Mouse (Mus musculus): ENCODE results near the gene Ccr6.
"Not testable (repeated sequence)": the region's sequence is repeated elsewhere in the genome, so short reads cannot be mapped to it uniquely, and the experiment has no call there.

The Ccr6 gene

DNA sequence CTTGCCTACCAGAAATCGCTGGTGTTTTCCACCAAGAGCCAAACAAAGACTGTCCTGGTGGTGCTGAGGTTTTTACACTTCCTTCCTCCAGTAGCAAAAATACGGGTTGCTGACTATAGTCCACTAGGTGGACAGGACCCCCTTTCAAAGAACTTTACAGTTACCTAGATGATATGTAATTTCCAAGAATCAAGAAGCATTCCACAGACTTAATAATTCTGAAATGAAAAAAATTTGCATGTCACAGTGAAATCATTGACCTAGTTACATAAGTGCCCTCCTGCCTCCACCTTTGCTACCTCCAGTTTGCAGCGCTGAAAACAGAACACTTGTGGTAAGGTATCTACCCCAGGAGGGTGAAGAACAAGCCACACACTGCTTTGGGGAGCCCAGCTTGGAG lies at the start of gene Ccr6:
Gene Ccr6, plus strand, starts transcription at position 301 of the 400 bp plus-strand sequence.
- DNase-seq (ENCODE audit: inconsistent age in 2 of 2, low spot score in 1 of 2) = peak in 1 of 2 experiments; percentile 44

DNA sequence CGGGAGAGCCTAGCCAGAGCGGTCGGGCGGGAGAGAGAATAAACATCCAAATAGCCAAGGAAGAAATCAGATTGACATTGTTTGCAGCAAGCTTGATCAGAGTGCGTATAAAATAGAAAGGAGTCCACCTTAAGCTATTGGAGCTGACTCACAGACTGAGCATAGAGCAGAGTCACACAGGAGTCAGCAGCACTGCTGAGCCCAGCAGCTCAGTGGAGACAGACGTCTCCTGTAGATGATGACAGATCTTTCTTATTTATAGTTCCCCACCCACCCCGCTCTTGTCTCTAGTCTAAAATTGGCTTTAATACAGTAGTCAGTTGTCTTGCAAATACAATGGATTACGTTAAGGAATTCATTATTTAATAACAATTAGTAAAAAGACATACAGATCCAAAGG lies 42.2 kb upstream of the Ccr6 start:
- DNase-seq (ENCODE audit: inconsistent age in 2 of 2, low spot score in 1 of 2) = no peak

DNA sequence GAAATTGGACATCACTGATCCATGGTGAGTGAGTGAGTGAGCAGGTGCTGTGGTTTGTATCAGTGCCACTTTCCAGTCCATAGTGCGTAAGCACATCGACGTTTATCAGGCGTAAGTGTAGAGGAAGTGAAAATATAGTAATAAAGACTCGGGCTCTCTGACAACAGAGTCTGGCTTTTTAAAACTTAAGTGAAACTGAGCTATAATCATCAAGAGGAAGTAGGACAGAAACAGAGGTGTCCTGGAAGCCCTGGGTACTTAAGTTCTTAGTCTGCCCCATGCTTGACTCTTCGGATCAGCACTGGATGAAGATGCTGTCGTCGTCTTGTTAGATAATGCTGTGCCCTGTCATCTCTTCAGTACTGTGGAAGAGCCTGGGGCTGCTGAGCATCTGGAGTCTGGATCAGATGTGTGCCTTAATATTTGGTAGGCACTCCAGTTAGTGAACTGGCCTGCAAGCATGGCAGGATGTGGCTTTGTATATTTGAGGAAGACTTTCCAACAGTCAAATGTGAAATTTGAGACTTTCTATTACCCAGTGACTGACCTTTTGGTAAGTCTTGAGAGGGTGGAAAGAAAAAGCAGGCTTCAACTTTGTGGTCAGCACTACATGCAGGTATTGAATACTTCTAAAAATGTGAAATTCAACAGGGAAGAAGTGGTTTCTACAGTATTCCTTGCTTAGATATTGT lies 40.0 kb upstream of the Ccr6 start:
- DNase-seq (ENCODE audit: inconsistent age in 2 of 2, low spot score in 1 of 2) = no peak

DNA sequence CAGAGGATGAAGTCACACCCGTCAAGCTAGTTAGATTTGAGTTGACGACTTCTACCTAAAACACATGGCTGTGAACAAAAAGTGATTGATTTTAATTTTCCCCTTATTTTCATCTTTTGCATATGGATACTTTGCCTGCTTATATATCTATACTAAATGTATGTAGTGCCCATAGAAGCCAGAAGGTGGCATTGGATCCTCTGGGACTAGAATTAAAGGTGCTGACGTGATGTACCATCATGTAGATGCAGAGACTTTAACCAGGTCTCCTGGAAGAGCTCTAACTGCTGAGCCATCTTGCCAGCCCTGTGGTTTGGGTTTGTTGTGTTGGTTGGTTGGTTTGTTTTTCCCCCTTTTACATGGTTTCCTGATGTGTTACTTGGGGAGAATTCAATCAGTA lies 38.2 kb upstream of the Ccr6 start:
- no peak for DNase-seq (ENCODE audit: inconsistent age in 2 of 2, low spot score in 1 of 2)

DNA sequence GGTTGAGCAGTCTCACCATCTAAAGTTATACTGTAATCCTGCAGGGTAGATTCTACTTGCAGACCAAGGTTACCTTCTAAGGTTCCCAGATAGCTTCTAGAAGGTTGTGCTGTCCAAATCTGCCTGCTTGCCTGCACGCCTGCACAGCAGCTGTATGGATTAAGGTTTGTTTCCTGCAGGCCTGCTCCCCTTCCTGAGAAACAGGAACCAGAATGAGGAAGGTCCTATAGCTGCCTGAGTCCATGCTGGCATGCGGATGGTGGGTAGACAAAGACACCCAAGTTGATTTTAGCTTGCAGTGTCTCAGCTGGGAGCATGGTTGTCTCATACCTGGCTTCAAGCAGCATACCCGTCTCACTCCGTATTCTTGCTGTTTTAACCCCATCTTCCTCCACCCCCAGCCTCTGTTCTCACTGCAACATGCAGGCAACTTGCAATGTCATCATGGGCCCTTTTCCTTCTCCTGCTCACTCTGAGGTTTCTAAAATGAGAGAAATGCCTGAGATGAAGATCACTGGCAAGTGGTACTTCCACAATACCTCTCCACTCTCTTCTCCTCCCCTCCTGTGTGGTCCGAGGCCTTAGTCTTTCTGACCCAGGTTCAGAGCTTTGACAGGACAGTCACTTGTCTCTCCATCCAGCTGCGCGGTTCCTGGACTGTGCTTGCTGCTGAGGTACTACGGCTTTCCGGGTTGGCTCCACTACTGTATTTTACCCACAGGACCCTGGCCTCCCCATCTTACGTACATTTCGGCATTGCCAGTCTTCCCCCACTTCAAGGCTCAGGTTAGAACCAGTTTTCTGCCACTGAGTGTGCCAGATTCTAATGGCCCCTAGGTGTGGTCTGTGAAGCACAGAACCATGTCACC lies 36.5 kb upstream of the Ccr6 start:
- no peak for DNase-seq (ENCODE audit: inconsistent age in 2 of 2, low spot score in 1 of 2)

DNA sequence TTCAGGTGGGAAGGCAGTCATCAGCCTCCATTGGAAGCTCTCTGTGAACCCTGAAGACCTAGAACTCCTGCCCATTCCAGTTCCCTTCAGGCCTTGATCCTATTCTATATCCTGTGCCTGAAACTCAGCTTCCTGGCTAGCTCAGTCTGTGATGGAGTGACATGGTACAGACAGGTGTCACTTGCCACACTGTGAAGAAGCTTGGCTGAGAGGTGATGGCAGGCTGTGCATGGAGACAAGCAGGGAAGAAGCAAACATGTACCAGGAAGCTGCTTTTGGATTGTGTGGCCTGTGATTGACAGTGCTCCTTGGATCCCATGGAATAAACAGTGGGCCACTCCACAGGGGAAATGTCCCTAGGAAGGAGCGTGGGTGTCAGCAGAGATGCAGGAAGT lies 35.9 kb upstream of the Ccr6 start:
- no peak for DNase-seq (ENCODE audit: inconsistent age in 2 of 2, low spot score in 1 of 2)

DNA sequence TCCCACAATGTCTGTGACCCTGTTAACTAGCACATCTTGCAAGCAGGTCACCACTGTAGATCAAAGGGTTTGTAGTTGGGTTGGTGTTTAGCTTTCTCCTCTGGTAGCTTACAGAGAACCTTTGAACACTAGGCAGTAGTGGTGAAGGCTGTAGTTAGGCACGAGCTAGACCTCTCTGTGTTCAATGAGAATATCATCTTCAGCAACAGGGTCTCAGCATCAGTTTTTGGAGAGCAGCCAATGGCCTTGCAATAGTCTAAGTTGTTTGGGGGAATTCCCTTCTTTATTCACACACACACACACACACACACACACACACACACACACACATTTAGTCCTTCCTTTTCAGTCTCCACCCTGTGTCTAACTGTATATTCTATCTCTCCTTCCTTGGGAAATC lies 32.4 kb upstream of the Ccr6 start:
- DNase-seq (ENCODE audit: inconsistent age in 2 of 2, low spot score in 1 of 2) = no peak

DNA sequence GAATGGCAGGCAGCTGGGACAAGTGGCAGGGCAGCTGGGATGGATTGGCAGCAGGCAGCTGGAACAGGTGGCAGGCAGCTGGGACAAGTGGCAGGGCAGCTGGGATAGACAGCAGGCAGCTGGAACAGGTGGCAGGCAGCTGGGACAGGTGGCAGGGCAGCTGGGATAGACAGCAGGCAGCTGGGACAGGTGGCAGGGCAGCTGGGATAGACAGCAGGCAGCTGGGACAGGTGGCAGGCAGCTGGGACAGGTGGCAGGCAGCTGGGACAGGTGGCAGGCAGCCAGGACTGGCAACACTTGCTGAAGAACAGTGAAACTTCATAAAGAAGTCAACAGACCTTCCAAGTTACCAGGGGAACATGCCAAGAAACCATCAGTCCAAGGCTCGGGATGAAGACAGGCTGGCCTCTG lies 30.6 kb upstream of the Ccr6 start:
- DNase-seq (ENCODE audit: inconsistent age in 2 of 2, low spot score in 1 of 2) = not testable (repeated sequence)

DNA sequence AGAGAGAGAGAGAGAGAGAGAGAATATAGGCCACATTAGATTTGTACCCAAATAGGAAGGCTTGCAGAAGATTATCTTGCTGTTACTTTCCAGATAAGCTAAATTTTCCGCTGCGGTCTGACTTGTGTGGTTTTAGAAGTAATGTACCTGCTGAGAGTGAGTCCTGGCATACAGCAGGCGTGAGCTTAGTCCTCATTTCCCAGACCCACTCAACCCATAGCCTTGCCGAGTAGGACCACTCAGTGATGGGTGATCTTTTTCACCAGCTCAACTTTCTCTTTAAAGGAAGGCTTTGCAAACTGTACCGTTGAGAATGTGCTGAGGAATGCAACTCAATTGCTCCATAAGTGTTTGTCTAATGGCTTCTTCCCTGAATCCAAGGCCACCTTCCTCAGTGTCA lies 29.2 kb upstream of the Ccr6 start:
- no peak for DNase-seq (ENCODE audit: inconsistent age in 2 of 2, low spot score in 1 of 2)

DNA sequence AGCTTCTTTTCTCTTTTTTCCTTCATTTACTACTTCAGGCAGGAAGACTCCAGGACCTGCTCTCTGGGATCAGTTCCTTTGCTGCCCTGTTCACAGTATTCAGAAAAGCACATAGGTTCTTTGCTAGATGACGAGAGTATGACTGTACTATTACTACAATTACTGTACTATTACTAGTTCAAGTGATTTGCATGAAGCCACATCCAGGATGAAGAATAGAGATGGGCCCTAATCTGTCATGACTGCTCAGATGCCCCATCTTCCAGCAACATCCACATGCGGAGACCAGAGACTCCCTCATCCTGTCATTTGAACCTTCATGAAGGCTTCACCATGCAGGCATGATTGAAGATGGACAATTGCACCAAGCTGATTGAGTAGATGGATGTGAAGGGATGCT lies 26.1 kb upstream of the Ccr6 start:
- DNase-seq (ENCODE audit: inconsistent age in 2 of 2, low spot score in 1 of 2) = no peak

DNA sequence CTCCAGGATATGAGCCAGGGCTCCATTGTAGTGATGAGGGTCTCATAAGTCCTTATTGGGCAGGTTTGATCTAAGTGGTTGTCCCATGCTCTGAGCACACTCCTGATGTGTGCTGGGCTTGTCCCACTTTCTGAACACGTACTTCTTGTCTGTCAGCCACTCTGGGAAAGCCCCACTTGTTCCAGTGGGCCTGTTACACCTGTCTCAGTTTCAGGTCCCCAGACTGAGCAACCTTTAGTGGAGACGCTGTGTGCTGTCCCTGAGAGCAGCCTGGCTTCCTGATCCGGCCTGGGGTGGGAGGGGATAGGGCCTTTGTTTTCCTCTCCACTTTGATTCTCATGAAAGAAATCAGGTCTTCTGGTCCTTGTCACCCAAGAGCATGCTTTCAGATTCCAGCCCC lies 25.7 kb upstream of the Ccr6 start:
- DNase-seq (ENCODE audit: inconsistent age in 2 of 2, low spot score in 1 of 2) = no peak

DNA sequence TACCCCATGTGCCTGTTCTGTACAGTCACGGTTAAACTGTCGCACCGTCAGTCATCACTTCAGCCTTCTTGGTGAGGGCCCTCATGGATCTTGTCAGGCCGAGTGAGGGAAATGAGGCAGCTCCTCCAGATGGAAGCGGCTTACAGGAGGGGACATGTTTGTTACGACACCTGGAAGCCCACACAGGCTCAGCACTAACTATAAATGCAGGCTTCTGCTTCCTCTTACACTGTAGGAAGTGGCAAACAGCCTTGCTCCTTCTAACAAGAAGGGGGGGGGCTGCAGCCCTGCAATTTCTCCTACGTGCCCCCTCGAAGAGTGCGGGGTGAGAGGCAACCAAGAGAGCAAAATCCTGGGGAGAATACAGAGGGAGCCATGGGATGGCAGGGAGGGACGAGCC lies 25.2 kb upstream of the Ccr6 start:
- no peak for DNase-seq (ENCODE audit: inconsistent age in 2 of 2, low spot score in 1 of 2)

DNA sequence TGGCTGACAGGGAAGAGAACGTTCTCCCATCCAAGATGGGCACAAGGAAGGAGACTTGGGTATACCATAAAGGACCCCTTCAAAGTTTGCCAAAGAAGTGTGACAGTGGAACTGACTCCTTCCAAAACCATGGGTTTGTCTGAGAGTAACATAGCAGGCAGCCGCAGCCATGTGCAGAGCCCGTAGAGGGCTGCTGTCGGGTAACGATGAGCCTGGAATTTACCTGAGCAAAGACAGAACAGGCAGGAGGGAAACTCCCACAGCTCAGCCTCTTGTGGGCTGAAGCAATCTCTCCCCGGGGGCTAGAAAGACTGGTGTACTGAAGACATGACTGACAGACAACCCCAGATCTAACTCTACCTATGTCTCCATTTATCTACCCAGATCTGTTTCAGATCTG lies 24.4 kb upstream of the Ccr6 start:
- no peak for DNase-seq (ENCODE audit: inconsistent age in 2 of 2, low spot score in 1 of 2)

DNA sequence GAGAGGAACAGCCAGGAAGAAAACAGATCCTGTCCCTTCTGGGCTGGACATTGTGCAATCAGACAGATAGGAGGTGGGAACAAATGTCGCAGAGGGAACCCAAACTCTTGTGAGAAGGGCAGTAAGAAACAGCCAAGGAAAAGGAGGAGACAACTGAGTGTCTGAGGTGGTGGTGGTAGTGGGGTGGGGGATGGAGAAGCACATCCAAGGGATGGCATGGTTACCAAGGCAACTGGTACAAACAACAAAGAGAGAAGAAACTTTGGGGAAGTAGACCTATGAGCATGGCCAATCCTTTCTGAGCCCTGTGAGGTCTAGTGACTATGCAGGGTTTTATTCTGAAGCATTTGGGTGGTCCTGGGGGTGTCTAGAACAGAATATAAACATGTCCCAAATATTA lies 21.5 kb upstream of the Ccr6 start:
- DNase-seq (ENCODE audit: inconsistent age in 2 of 2, low spot score in 1 of 2) = no peak

DNA sequence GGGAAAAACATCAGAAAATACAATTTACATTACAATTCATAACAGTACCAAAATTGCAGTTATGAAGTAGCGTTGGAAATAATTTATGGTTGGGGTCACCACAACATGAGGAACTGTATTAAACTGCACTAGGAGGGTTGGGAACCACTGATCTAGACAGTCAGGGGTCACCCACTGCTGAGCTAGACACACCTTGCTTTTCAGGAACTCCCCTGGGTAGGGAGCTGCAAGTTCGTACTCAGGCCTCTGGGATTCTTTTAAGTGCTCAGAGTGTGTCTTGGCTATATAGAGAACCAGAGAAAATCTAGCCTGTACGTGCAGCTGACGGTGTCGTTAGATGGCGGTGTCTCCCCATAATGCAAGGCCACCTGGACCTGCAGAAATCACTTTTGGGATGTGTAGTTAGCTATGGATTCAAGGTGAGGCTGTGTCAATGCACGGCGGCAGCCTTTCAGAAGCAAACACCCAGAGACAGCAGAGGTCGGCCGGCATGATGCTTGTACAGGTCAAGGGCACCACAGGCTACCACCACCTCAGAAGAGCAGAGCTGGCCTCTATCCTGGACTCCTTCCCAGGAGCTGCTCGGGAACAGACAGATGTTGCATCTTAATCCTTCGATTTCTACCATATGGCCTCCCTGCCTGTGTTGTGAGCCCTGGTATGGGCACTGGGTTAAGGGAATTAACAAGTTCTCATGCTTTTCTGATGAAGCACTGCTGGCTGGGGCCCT lies 20.7 kb upstream of the Ccr6 start:
- no peak for DNase-seq (ENCODE audit: inconsistent age in 2 of 2, low spot score in 1 of 2)

DNA sequence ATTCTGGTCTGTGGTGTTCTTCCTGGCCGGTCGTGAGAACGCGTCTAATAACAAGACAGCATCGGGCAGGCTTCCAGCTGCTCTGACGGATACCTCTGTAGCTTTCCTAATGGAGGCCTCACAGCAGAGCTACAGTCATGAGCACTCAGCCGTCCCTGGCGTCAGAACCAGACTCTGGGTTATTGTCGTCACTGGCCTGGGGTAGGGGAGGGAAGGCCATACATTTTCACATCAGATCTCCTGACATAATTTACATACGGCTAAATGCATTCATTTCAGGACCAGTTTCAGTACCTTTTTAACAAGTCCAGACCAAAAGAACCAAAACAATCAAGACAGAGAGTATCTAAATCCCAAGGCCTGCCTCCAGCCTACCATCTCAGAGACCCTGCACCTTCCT lies 12.6 kb upstream of the Ccr6 start:
- no peak for DNase-seq (ENCODE audit: inconsistent age in 2 of 2, low spot score in 1 of 2)

DNA sequence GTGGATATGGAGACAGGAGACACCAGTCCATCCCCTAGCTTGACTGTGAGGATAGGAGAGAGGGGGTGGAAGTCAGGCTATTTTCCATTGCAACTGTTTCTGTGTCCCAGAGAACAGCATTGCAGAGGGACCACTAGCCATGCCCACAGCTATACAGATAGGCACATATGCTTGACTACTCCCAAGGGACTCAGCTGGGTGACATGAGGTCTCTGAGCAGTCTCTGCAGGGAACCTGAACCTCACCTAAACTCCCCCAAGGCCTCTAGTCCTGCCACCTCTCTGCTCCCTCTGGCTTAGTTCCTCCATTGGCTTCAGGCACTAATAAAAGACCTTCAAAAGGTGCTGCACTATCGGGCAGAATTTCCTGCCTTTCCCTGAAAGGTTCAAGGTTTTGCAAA lies 11.8 kb upstream of the Ccr6 start:
- DNase-seq (ENCODE audit: inconsistent age in 2 of 2, low spot score in 1 of 2) = no peak

DNA sequence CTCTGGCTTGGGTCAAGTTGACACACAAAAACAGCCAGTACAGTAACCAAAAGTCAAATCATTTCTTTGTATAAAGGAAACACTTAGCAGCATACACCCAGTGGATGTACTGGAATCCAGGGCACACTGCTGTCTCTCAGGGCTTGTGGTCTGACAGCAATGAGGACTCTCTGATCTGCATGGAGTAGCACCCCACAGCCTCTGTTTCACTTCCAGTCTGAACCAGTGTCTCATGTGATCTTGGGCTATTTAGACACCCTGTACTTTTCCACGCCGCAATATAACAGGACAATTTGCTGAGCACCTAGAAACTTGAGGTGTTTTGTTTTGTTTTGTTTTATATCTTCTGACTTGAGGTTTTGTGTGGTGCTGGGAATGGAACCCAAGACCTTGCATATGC lies 10.7 kb upstream of the Ccr6 start:
- DNase-seq (ENCODE audit: inconsistent age in 2 of 2, low spot score in 1 of 2) = no peak

DNA sequence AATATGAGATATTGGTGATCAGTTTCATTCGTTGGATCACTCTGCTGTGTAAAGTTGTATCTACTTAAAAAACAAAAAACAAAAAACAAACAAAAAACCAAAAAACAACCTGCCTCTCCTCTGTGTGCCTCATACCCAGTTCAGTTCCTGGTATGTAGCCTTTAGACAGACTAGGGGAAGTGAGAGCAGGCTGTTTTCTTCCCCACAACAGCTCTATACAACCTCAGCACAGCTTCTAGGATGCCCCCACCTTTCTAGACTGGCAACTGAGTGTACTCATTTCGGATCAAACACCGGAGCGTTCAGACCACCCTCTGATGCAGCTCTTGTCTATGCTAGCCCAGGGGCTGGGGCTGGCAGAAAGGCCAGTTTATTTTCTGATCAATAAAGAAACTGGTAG lies 10.1 kb upstream of the Ccr6 start:
- no peak for DNase-seq (ENCODE audit: inconsistent age in 2 of 2, low spot score in 1 of 2)

DNA sequence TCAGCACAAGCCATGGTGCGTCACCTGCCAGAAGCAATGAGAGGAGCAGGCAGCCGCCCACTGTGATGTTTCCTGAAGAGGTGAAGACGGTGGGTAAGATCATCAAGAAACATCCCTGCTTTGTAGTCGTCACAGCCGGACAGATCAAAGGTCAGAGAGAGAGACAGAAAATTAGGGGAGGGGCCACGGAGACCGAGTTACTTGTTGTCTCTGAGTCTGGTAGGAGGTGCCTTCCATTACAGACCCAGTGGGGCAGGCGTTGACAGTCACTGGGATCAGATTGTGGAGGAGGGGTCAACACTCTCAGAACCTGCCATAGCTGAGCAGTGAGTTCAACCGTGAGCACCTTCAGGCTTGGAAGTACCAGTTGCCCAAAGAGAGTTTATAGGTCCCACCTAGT lies 7.2 kb upstream of the Ccr6 start:
- DNase-seq (ENCODE audit: inconsistent age in 2 of 2, low spot score in 1 of 2) = no peak

DNA sequence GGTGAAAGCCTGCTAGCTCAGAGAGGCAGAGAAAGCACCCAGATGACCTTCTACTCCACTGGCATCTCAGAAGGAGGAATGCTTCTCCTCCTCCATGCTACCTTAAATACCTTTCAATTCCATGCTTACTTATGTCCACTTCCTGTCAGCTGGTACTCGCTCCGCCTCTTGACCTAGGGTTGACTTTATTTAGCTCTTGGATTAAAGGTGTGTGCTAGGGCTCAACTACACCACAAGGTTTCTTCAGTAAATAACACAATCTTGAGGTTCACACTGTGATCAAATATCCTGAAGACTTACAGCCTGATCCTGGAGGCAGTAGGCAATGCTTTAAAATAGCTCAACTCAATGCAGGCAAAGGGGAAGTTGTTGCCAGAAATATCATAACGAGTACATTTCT lies 6.2 kb upstream of the Ccr6 start:
- DNase-seq (ENCODE audit: inconsistent age in 2 of 2, low spot score in 1 of 2) = no peak

DNA sequence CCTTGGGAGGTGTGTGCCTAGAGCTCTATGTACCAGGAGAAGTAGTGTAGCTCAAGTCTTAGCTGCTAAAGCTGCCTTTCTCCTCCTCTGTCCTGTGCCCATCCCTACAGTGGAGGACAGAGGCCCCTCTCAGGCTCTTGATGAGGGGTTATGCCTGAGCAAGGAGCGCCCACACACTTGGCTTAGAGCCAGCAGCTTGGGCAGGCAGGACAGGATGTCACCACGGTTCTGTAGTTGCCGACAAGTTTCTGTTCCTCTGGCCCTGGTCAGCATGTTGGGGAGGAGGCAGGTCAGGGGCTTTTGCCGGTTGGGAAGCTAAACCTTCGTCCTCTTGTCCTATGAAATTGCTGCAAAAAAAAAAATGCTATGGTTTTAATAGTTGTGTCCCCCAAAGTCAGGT lies 3.8 kb upstream of the Ccr6 start:
- DNase-seq (ENCODE audit: inconsistent age in 2 of 2, low spot score in 1 of 2) = peak; percentile 24 to 50

Data from adrenal gland, adult (tissue).